Mouse (Mus musculus) embryonic facial prominence, embryonic 15.5 days (tissue): ENCODE measurements at regions not wholly inside any gene's neighbourhood (a gene's known extent, or its start where the extent isn't known, plus 50 kb on each side); places are given as distances from the start of the nearest gene placed in this dataset.

Experiments
- ATAC-seq: fragments of 200-750 bp; cut with Nextera tagmentation; 2 replicates; pipeline ENCODE4 v1.8.0; 2017; ENCODE audit warnings: low read depth, moderate TSS enrichment; ENCODE audit not compliant: insufficient number of reproducible peaks, low FRiP score, low TSS enrichment
- H3K27ac ChIP-seq: fragments of 300-500 bp; sonication (generic); replicated peaks from 2 replicates; pipeline ENCODE4 v1.5.1; 2015; ENCODE audit warnings: mild to moderate bottlenecking, inconsistent platforms
- H3K27me3 ChIP-seq: fragments of 300-500 bp; sonication (generic); 2 replicates; pipeline ENCODE4 v1.6.1; 2015; ENCODE audit warnings: inconsistent platforms
- H3K36me3 ChIP-seq: fragments of 300-500 bp; sonication (generic); 2 replicates; pipeline ENCODE4 v1.6.1; 2015; ENCODE audit warnings: mild to moderate bottlenecking, inconsistent platforms
- H3K4me1 ChIP-seq: fragments of 300-500 bp; sonication (generic); 2 replicates; pipeline ENCODE4 v1.6.1; 2015; ENCODE audit warnings: inconsistent platforms
- H3K4me2 ChIP-seq: fragments of 300-500 bp; sonication (generic); replicated peaks from 2 replicates; pipeline ENCODE4 v1.6.1; 2015; ENCODE audit warnings: mild to moderate bottlenecking, inconsistent platforms
- H3K4me3 ChIP-seq: fragments of 300-500 bp; sonication (generic); replicated peaks from 2 replicates; pipeline ENCODE4 v1.5.1; 2015; ENCODE audit warnings: mild to moderate bottlenecking, inconsistent platforms
- H3K9ac ChIP-seq: fragments of 300-500 bp; sonication (generic); 2 replicates; pipeline ENCODE4 v1.6.1; 2015; ENCODE audit warnings: inconsistent platforms
- H3K9me3 ChIP-seq: fragments of 300-500 bp; sonication (generic); replicated peaks from 2 replicates; pipeline ENCODE4 v1.6.1; 2016; ENCODE audit warnings: inconsistent platforms
- WGBS: fragments of 180-500 bp; shearing (Covaris S2); methylation state at CpG from one replicate; pipeline ENCODE4 v1.1.7; 2015; 5-methylcytosine and 5-hydroxymethylcytosine counted together

DNA sequence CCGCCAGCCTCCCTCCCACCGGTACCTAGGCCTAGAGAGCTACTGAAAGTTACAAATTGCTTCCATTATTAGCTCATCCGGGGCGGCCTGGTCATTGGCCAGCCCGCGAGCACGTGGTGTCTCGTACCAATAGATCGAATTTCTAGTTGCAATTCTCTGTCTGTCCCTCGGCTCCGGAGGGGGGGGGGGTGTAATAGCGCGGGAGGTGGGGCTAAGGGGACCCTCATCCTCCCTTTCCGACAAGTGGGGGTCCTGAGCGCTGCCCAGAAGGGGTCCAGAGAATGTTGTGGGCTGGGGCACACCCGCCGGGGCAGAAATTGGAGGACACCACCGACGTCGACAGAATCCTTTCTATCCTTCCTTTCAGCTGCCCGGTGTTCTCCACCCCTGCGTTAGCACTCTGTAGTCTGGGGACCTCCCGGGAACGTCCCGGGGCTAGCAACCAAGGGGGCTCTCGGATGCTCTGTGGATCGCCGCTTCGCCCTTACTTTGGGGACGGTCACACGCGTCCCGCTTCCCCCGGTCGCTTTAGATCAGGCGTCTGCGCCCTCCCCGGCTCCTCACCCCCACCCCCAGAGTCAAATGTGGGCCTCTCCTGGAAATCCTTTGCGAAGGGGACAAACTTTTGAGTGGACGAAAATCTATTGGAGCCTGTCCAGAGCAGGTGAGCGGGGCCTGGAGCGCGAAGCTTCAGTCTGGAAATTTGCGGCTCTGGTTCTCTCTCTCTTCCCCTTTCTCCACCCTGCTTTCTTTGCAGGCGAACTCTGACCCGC is 64.6 kb downstream of the Smug1 start:
- H3K4me1 ChIP-seq, result peaks cover 12% of the 10 kb centered on the region; the same call in 1 of the 2 replicates
- H3K4me2 ChIP-seq, result peak overlapping the region; percentile 51
- WGBS, result 1% methylated on average over 46 of the region's 46 CpGs
- ATAC-seq, result no peak
- no peak overlapping the region for H3K27ac ChIP-seq
- no peak overlapping the region for H3K9ac ChIP-seq
- no peaks in the 10 kb centered on the region for H3K9me3 ChIP-seq
- peak overlapping the region; percentile 39 for H3K4me3 ChIP-seq
- no peaks in the 10 kb centered on the region for H3K36me3 ChIP-seq
- H3K27me3 ChIP-seq, result peaks cover 87% of the 10 kb centered on the region

DNA sequence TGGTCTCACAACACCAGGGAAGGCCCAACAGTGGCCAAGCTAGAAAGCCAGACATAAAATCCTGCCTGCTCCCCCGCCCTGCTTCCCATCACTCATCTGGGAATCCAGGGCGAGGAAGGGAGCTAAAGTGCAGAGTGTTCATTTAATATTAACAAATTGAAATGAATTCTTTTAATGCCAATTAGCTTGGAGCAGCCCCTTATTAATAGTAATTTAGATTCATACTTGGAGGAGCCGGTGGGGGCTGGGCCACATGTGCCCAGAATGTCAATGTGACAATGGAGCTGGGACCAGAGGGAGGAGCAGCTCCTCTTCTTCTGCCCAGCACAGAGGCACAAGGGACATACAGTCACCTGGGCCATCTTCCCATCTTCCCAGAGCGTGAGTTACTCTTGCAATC is 66.8 kb downstream of the Smug1 start:
- H3K4me3 ChIP-seq, result no peak overlapping the region
- ATAC-seq, result no peak
- H3K27ac ChIP-seq, result no peak overlapping the region
- no peaks in the 10 kb centered on the region for H3K9me3 ChIP-seq
- H3K4me2 ChIP-seq, result no peak overlapping the region
- no peaks in the 10 kb centered on the region for H3K36me3 ChIP-seq
- H3K27me3 ChIP-seq, result peaks cover 92% of the 10 kb centered on the region
- H3K9ac ChIP-seq, result no peak overlapping the region
- H3K4me1 ChIP-seq, result peaks cover 12% of the 10 kb centered on the region; the same call in 1 of the 2 replicates
- 70% methylated on average over 4 of the region's 4 CpGs for WGBS

DNA sequence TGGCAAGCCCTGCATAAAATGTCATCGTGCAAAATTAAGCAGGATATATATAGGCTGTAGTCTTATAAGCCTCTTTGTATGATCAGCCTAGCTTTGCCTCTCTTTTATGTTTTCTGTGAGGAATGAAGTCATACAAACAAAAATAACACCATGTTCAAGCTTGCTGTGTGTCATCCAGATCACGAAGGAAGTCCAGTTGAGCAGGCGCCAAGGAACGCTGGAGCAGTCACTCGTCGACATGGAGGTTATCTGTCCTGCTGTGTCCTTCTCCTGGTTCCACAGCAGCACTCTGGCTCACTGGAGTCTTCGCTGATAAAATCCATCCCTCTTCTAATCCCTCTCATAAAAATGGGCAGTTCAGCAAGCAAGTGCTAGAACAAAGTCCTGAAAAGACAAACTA is 72.4 kb downstream of the Smug1 start:
- H3K27ac ChIP-seq, result no peak overlapping the region
- H3K4me2 ChIP-seq, result no peak overlapping the region
- no peak overlapping the region for H3K9ac ChIP-seq
- no peaks in the 10 kb centered on the region for H3K36me3 ChIP-seq
- 74% methylated on average over 7 of the region's 7 CpGs for WGBS
- H3K4me1 ChIP-seq, result no peaks in the 10 kb centered on the region
- no peak for ATAC-seq
- no peaks in the 10 kb centered on the region for H3K9me3 ChIP-seq
- no peak overlapping the region for H3K4me3 ChIP-seq
- H3K27me3 ChIP-seq, result peaks cover 83% of the 10 kb centered on the region

DNA sequence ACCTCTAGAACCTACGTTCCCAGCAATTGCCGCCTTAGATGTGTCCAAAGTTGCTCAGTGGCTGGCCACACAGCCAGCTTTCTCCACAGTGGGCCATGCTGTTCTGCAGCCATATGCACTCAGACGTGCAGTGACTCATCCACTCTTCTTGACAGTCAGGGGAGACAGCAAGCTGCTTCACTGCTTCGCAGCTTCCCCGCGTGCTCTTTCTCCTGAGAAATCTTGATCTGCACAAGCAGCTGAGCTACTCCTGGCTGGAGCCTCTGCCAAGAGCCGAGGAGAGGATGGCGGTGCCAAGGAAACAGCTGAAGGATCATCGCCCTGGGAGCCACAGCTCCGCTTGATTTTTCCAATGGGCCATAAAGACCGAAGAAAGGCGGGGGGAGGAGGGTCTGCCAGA is 73.2 kb downstream of the Smug1 start:
- Histone ChIP-seq H3K9ac (no peak overlapping the region), H3K9me3 (no peaks in the 10 kb centered on the region), H3K4me2 (no peak overlapping the region), H3K4me3 (no peak overlapping the region), H3K27me3 (peaks cover 84% of the 10 kb centered on the region), H3K27ac (no peak overlapping the region), H3K4me1 (no peaks in the 10 kb centered on the region), H3K36me3 (no peaks in the 10 kb centered on the region)
- WGBS, result 59% methylated on average over 12 of the region's 12 CpGs
- ATAC-seq, result no peak

- Histone ChIP-seq H3K27me3 (peaks cover 84% of the 10 kb centered on the region), H3K9me3 (no peaks in the 10 kb centered on the region), H3K4me2 (no peak overlapping the region), H3K36me3 (no peaks in the 10 kb centered on the region), H3K9ac (no peak overlapping the region), H3K27ac (no peak overlapping the region), H3K4me1 (no peaks in the 10 kb centered on the region; the same call in 1 of the 2 replicates), H3K4me3 (no peak overlapping the region)
- no peak for ATAC-seq
These were observed 73.8 kb downstream of the Hoxc4 start for GRCm38 (mm10) chr15:103092496-103092895.

DNA sequence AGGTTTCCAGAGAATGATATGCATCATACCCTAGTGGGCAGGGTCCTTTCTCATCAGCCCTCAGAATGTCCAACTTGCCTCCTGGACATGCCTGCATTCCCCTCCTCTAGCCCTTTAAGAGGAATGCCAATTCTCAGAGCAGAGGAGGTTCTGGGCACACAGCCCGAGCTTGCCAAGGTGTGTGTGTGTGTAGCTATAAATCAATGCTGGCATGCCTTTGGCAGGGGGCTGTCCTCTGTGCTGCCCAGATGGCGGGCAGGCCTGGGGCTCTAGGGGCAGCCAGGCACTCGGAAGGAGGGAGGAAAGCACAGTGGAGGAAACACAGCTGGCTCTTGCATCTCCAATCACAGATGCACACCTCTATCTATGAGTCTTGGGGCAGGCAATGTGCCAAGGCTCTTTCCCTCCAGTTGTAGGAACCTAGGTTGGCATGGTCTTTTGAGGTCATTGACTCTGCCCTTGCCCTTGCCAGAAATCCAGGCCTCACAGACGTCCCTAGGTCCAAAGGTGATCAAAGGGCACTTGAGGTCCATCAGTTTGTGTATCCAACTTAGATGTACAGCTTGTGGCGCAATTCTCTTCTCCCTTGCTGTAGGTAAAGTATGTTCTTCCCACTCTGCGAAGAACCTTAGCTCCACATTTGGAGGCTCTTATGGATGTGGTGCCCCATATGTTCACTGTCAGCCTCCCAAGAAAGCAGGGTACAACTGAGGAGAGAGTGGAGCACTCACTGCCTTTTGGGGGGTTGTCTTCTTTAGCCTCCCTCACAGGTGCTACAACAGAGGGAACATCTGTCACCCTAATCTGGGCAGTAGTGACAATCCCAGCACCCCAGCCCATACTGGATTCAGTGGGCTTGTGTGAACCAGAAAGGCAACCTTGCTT is 71.8 kb downstream of the Hoxc4 start:
- H3K27ac ChIP-seq, result no peak overlapping the region
- H3K4me1 ChIP-seq, result peaks cover 20% of the 10 kb centered on the region
- 48% methylated on average over 6 of the region's 6 CpGs for WGBS
- no peak for ATAC-seq
- H3K27me3 ChIP-seq, result peaks cover 84% of the 10 kb centered on the region
- H3K9ac ChIP-seq, result no peak overlapping the region
- no peak overlapping the region for H3K4me2 ChIP-seq
- no peaks in the 10 kb centered on the region for H3K36me3 ChIP-seq
- H3K4me3 ChIP-seq, result no peak overlapping the region
- no peaks in the 10 kb centered on the region for H3K9me3 ChIP-seq

DNA sequence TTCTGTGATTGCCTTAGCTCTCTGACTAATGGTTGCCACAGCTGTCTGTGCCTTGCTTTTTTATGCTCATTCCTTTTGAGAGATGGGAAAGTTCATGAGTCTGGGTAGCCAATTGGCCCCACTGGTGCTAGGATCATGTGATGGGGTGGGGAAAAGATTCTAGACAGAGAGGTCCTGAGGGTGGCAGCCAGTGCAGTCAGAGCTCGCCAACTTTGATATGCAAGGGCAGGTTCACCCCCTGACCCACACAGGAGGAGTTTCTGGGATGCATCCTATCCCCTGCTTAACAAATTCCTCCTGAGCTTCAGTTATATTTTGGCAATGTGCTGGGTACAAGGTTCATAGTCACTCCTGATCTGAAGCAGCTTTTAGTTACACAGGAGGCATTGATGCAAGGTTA is 71.1 kb downstream of the Hoxc4 start:
- Histone ChIP-seq H3K9ac (no peak overlapping the region), H3K36me3 (no peaks in the 10 kb centered on the region), H3K27ac (no peak overlapping the region), H3K9me3 (no peaks in the 10 kb centered on the region), H3K4me3 (no peak overlapping the region), H3K27me3 (peaks cover 86% of the 10 kb centered on the region), H3K4me1 (peaks cover 20% of the 10 kb centered on the region), H3K4me2 (no peak overlapping the region)
- ATAC-seq, result no peak
- 35% methylated on average over 1 of the region's 1 CpGs for WGBS

- Histone ChIP-seq H3K4me2 (no peak overlapping the region), H3K9ac (no peak overlapping the region), H3K27ac (no peak overlapping the region), H3K36me3 (no peaks in the 10 kb centered on the region), H3K27me3 (peaks cover 86% of the 10 kb centered on the region), H3K9me3 (no peaks in the 10 kb centered on the region), H3K4me3 (no peak overlapping the region), H3K4me1 (peaks cover 20% of the 10 kb centered on the region)
- WGBS, result 81% methylated on average over 1 of the region's 1 CpGs
- no peak for ATAC-seq
These were observed 70.7 kb downstream of the Hoxc4 start for GRCm38 (mm10) chr15:103089440-103089839.

DNA sequence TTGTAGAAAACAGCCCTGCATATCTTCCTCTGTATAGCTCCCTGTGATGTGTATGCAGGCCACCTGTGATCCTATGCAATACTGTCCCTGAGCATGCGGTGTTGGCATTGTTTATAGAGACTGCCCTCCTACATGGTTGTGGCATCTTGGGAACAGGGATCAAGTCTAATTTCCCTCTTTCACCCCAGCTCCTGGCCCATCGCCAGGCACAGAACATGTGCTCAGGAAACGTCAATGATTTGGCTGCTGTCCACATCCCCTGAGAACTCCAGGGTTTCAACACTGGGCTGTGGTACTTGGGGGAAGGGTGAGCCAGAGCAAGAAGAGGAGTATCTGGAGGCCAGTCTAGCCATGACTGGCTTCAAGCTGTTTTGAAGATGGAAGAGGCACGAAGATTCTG is 68.5 kb downstream of the Hoxc4 start:
- H3K36me3 ChIP-seq, result no peaks in the 10 kb centered on the region
- 14% methylated on average over 4 of the region's 4 CpGs for WGBS
- H3K4me3 ChIP-seq, result no peak overlapping the region
- ATAC-seq, result peak; percentile 67; the same call in 1 of the 2 replicates
- no peak overlapping the region for H3K4me2 ChIP-seq
- H3K27me3 ChIP-seq, result peaks cover 92% of the 10 kb centered on the region
- H3K4me1 ChIP-seq, result peaks cover 20% of the 10 kb centered on the region
- H3K9me3 ChIP-seq, result no peaks in the 10 kb centered on the region
- no peak overlapping the region for H3K9ac ChIP-seq
- H3K27ac ChIP-seq, result no peak overlapping the region

DNA sequence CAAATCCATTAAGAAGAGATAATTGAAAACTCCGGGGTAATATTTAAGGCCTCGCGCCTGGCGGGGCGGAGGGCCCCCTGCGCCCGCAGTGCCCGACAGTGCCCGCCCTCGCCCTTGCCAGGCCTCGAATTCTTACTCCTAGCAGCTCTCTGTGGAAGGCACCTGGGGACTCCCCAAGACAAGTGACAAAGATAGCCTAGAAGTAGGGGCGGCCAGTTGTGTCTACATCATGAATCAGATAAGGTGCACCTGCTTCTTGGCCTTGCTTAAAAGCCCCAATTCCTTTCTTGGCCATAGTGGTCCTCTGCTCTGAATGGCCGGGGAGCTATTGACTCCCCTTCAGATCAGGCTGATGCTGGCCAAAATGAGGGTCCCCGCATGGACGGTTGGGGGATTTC is 67.9 kb downstream of the Hoxc4 start:
- Histone ChIP-seq H3K36me3 (no peaks in the 10 kb centered on the region), H3K27ac (no peak overlapping the region), H3K4me3 (peak overlapping the region; percentile 26), H3K9me3 (no peaks in the 10 kb centered on the region), H3K4me2 (peak overlapping the region; percentile 51), H3K4me1 (peaks cover 20% of the 10 kb centered on the region), H3K9ac (no peak overlapping the region), H3K27me3 (peaks cover 97% of the 10 kb centered on the region)
- WGBS, result 11% methylated on average over 15 of the region's 15 CpGs
- no peak for ATAC-seq
